Mouse (Mus musculus): ENCODE results near the gene Trim8.

Gene Trim8

GRCm38 (mm10) chr19:46550385-46550784, 48.9 kb downstream of the Trim8 start:
- no peak for DNase-seq (ENCODE audit: low spot score)

- DNase-seq (ENCODE audit: low spot score) = no peak
These were observed 51.0 kb downstream of the Trim8 start for GRCm38 (mm10) chr19:46552496-46552895.

- peak; percentile 43 for DNase-seq (ENCODE audit: low spot score)
These were observed 52.0 kb downstream of the Trim8 start for GRCm38 (mm10) chr19:46553541-46553955.

- DNase-seq (ENCODE audit: low spot score) = no peak
These were observed 56.5 kb downstream of the Trim8 start for GRCm38 (mm10) chr19:46558009-46558408.

- no peak for DNase-seq (ENCODE audit: low spot score)
These were observed 57.1 kb downstream of the Trim8 start for GRCm38 (mm10) chr19:46558631-46559030.

- DNase-seq (ENCODE audit: low spot score) = peak; percentile 48
These were observed 60.6 kb downstream of the Trim8 start for GRCm38 (mm10) chr19:46562132-46562531.

- no peak for DNase-seq (ENCODE audit: low spot score)
These were observed 61.3 kb downstream of the Trim8 start for GRCm38 (mm10) chr19:46562581-46563515.

GRCm38 (mm10) chr19:46563603-46564002, 62.1 kb downstream of the Trim8 start:
- DNase-seq (ENCODE audit: low spot score) = no peak

GRCm38 (mm10) chr19:46564043-46564462, 62.6 kb downstream of the Trim8 start:
- no peak for DNase-seq (ENCODE audit: low spot score)

All from ovary, postnatal 36 days (tissue).